Mouse (Mus musculus): ENCODE results near the gene Ntmt1. TPM values are rescaled to one million over a fixed set of nuclear protein-coding genes. Genes with fewer than 3 reads are reported as not detected.

Gene Ntmt1
- polyA plus RNA-seq, 1 experiment from 2014 or later = 107 TPM

DNA sequence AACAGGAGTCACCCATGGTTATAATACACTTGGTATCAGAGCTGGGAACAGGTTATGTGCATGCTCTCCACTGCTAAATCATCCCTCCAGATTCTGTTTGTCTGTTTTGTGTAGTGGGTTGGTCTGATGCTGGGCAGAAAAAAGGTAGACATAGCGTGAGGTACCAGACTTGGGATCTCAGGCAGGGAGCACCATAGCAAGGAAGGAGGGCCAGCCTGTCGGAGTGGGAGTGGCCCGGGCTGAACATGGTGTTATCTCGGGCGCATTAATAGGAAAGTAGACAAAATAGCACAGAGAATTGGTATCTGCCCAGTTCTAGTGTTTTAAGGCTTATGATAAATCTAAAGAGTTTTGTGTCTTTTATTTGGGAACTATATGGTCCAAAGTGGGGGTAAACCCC, 39.1 kb upstream of the Ntmt1 start:
- Histone ChIP-seq H3K4me2 (no peak overlapping the region), H3K9ac (ENCODE audit: low read length) (no peak overlapping the region), H3K4me1 (ENCODE audit: control insufficient read depth, insufficient read depth, low read length) (peaks cover 25% of the 10 kb centered on the region), H3K27me3 (ENCODE audit: control insufficient read depth, insufficient read depth, low read length) (no peaks in the 10 kb centered on the region), H3K4me3 (ENCODE audit: low read depth, low read length) (no peak overlapping the region), H3K27ac (ENCODE audit: low read depth, low read length) (no peak overlapping the region), H3K9me3 (ENCODE audit: control insufficient read depth, low read length) (no peaks in the 10 kb centered on the region), H3K36me3 (ENCODE audit: control insufficient read depth, insufficient read depth, low read length) (no peaks in the 10 kb centered on the region)
- DNase-seq (ENCODE audit: low spot score, missing footprints) (no peak), ATAC-seq (ENCODE audit: low FRiP score) (no peak)
- 88% methylated on average over 5 of the region's 5 CpGs for WGBS

DNA sequence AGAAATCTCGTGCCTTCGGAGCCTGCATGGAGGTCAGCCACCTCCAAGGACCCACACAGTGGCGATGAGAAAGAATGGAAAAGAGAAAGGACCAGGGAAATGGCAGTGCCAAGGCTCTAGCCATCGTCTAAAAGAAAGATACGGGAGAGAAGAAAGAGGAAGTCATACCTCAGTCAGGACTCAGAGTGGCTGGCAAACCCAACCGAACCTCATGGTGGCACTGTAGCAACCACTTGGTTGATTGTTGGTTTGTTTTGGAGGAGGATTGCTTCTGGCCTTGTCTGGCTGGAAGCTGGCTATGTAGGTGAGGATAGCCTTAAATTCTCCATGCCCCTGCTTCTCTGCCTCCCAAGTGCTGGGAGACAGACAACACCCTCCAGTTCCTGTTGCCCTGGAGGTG, 38.4 kb upstream of the Ntmt1 start:
- no peak overlapping the region for H3K4me2 ChIP-seq
- 58% methylated on average over 6 of the region's 6 CpGs for WGBS
- H3K4me1 ChIP-seq (ENCODE audit: control insufficient read depth, insufficient read depth, low read length) = peaks cover 25% of the 10 kb centered on the region
- no peak overlapping the region for H3K27ac ChIP-seq (ENCODE audit: low read depth, low read length)
- H3K36me3 ChIP-seq (ENCODE audit: control insufficient read depth, insufficient read depth, low read length) = no peaks in the 10 kb centered on the region
- ATAC-seq (ENCODE audit: low FRiP score) = no peak
- no peaks in the 10 kb centered on the region for H3K9me3 ChIP-seq (ENCODE audit: control insufficient read depth, low read length)
- H3K27me3 ChIP-seq (ENCODE audit: control insufficient read depth, insufficient read depth, low read length) = no peaks in the 10 kb centered on the region
- H3K9ac ChIP-seq (ENCODE audit: low read length) = no peak overlapping the region
- no peak overlapping the region for H3K4me3 ChIP-seq (ENCODE audit: low read depth, low read length)
- no peak for DNase-seq (ENCODE audit: low spot score, missing footprints)

DNA sequence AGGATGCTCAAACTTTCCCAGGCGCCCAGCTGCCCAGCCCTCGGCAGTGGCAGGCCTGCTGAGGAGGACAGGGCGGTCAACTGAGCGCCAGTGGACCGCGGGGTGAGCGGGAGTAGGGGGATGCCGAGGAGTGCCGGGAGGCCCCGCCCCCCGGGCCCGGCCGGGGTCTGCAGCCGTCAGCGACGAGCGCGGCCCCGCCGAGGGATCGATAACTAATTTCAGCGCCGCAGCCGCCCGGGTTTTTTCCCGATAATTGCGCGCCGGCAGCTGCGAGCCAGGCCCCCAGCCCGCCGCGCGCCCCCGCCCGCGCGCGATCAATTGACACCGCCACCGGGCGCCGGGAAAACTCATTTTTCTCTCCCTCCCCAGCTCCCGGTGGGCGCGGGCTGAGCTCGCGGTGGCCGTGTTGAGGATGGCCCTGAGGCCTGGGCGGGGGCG, 36.2 kb upstream of the Ntmt1 start:
- ATAC-seq (ENCODE audit: low FRiP score) (peak; percentile 79), DNase-seq (ENCODE audit: low spot score, missing footprints) (peak; percentile 93)
- H3K9ac ChIP-seq (ENCODE audit: low read length) = peak overlapping the region; percentile 77
- peak overlapping the region; percentile 79 for H3K27ac ChIP-seq (ENCODE audit: low read depth, low read length)
- H3K36me3 ChIP-seq (ENCODE audit: control insufficient read depth, insufficient read depth, low read length) = no peaks in the 10 kb centered on the region
- H3K4me1 ChIP-seq (ENCODE audit: control insufficient read depth, insufficient read depth, low read length) = peaks cover 25% of the 10 kb centered on the region
- peak overlapping the region; percentile 41 for H3K4me3 ChIP-seq (ENCODE audit: low read depth, low read length)
- WGBS = under 1% methylated on average over 47 of the region's 51 CpGs
- H3K4me2 ChIP-seq = peak overlapping the region; percentile 81
- H3K9me3 ChIP-seq (ENCODE audit: control insufficient read depth, low read length) = no peaks in the 10 kb centered on the region
- no peaks in the 10 kb centered on the region for H3K27me3 ChIP-seq (ENCODE audit: control insufficient read depth, insufficient read depth, low read length)

DNA sequence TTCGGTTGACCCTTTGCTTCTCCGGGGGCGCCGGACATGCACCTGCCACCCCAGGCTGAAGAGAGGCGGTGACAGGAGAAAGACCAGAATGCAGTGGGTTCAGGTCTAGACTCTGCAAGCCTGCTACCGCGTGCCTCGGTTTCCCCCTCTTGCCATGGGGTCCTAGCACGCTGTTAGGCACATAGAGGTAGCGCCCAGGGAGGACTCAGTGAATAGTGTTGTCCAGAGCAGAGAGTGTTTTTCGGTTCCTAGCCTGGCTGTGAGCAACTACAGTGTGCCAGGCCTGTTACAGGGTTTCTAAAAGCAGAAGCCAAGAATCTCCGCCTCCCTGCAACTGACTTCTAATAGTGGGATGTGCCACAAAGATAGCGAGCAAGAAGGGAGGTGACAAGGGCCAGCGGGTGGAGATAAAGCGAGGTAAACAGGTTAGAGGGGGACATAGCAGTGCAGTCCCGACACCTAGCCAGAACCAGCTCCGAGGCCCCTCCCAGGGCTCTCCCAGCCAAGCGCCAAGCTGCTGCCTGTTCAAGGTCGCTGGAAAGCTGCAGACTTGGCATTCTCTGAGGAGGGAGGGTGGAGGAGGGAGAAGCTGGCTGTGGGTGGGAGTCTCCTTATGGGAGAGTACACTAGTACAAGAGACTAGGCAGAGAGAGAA, 35.7 kb upstream of the Ntmt1 start:
- Histone ChIP-seq H3K27ac (ENCODE audit: low read depth, low read length) (peak overlapping the region; percentile 79), H3K4me1 (ENCODE audit: control insufficient read depth, insufficient read depth, low read length) (peaks cover 25% of the 10 kb centered on the region), H3K4me2 (peak overlapping the region; percentile 81), H3K4me3 (ENCODE audit: low read depth, low read length) (peak overlapping the region; percentile 41), H3K27me3 (ENCODE audit: control insufficient read depth, insufficient read depth, low read length) (no peaks in the 10 kb centered on the region), H3K36me3 (ENCODE audit: control insufficient read depth, insufficient read depth, low read length) (no peaks in the 10 kb centered on the region), H3K9ac (ENCODE audit: low read length) (peak overlapping the region; percentile 77), H3K9me3 (ENCODE audit: control insufficient read depth, low read length) (no peaks in the 10 kb centered on the region)
- 7% methylated on average over 19 of the region's 19 CpGs for WGBS
- DNase-seq (ENCODE audit: low spot score, missing footprints) (peak; percentile 93), ATAC-seq (ENCODE audit: low FRiP score) (peak; percentile 60)

DNA sequence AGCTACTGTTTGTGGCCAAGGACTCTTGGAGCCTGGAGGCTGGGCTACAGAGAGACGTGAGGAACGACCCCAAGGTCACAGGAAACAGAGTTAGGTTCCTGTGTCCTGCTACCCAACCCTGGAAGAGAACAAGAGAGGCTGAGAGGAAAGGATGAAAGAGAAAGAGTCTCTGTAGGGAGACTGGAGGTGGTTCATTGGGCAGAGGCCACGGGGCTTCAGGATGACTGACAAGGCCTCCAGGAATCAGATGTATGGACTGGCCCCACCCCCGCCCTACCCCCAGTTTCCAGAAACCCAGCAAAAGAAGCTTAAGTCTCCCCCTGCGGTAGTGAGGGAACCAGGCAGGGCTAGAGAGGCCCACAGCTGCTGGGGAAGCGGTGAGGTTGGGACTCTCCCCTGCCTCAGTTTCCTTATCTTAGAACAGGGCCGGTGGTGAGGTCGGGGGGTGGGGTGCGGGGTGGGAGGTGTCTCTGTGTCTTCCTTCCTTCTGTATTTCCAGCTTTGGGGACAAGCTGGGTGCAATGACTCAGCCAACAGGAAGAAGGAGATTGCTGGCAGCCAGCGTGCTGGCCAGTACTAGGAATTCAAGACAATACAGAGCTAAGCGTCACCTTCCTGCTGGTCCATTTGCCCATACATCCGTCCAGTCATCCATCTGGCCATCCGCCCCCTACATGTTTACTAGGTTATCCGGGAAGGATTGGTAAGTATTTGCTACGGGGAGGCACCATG, 34.9 kb upstream of the Ntmt1 start:
- H3K9ac ChIP-seq (ENCODE audit: low read length) = no peak overlapping the region
- ATAC-seq (ENCODE audit: low FRiP score) (no peak), DNase-seq (ENCODE audit: low spot score, missing footprints) (no peak)
- H3K36me3 ChIP-seq (ENCODE audit: control insufficient read depth, insufficient read depth, low read length) = no peaks in the 10 kb centered on the region
- H3K27me3 ChIP-seq (ENCODE audit: control insufficient read depth, insufficient read depth, low read length) = no peaks in the 10 kb centered on the region
- H3K9me3 ChIP-seq (ENCODE audit: control insufficient read depth, low read length) = no peaks in the 10 kb centered on the region
- peak overlapping the region; percentile 79 for H3K27ac ChIP-seq (ENCODE audit: low read depth, low read length)
- H3K4me1 ChIP-seq (ENCODE audit: control insufficient read depth, insufficient read depth, low read length) = peaks cover 24% of the 10 kb centered on the region
- 36% methylated on average over 15 of the region's 15 CpGs for WGBS
- H3K4me3 ChIP-seq (ENCODE audit: low read depth, low read length) = no peak overlapping the region
- H3K4me2 ChIP-seq = no peak overlapping the region

DNA sequence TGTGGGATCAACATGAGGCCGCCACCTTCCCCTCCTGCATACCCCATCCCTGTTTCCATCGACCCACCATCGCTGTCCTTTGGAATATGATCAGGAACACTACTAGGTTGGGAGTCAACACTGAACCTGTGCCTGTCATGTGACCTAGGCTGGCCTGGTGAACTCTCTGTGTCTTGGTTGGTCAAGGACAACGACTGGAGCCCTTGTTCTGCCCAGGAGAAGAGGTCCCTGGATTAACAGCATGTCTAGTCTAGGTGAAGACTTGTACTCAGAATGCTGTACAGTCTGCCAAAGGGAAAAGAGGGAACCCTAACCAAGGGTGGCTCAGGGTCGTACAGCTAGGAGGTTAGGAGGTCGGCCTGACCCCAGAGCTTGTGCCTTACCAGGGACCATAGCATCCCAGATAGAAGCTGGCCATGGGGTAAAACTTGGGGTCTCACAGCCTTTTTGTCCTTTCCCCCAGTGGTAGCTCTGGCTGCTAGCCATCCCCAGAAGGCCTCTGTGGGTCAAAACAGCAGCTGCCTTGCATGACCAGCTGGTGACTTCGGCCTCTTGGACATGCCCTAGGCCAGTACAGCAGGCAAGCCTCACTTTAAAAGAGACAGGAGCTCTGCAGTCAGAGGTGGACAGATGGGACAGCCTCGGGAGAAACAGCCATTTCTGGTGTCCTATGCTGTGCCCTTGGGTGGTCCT, 34.2 kb upstream of the Ntmt1 start:
- no peaks in the 10 kb centered on the region for H3K36me3 ChIP-seq (ENCODE audit: control insufficient read depth, insufficient read depth, low read length)
- 84% methylated on average over 8 of the region's 8 CpGs for WGBS
- H3K27ac ChIP-seq (ENCODE audit: low read depth, low read length) = peak overlapping the region; percentile 40; the same call in 1 of the 2 replicates
- DNase-seq (ENCODE audit: low spot score, missing footprints) (peak; percentile 77), ATAC-seq (ENCODE audit: low FRiP score) (no peak)
- H3K4me3 ChIP-seq (ENCODE audit: low read depth, low read length) = no peak overlapping the region
- H3K27me3 ChIP-seq (ENCODE audit: control insufficient read depth, insufficient read depth, low read length) = no peaks in the 10 kb centered on the region
- H3K4me1 ChIP-seq (ENCODE audit: control insufficient read depth, insufficient read depth, low read length) = peaks cover 26% of the 10 kb centered on the region
- no peak overlapping the region for H3K4me2 ChIP-seq
- no peaks in the 10 kb centered on the region for H3K9me3 ChIP-seq (ENCODE audit: control insufficient read depth, low read length)
- H3K9ac ChIP-seq (ENCODE audit: low read length) = no peak overlapping the region

DNA sequence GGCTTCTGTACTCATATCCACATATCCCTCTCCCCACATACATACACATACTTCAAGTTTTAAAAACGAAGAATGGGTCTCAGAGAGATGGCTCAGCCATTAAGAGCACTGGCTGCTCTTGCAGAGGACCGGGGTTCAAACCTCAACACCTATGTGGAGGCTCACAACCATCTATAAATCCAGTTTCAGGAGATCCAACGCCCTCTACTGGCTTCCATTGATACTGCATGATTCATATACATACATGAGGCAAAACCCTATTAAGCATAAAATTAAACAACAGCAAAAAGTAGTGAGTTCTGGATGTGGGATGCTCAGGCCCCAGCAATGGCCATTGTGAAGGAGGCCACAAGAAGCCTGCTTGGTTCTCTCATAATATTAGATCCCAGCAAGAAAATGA, 31.7 kb upstream of the Ntmt1 start:
- Histone ChIP-seq H3K9me3 (ENCODE audit: control insufficient read depth, low read length) (no peaks in the 10 kb centered on the region), H3K4me1 (ENCODE audit: control insufficient read depth, insufficient read depth, low read length) (peaks cover 33% of the 10 kb centered on the region), H3K27ac (ENCODE audit: low read depth, low read length) (no peak overlapping the region), H3K4me3 (ENCODE audit: low read depth, low read length) (no peak overlapping the region), H3K9ac (ENCODE audit: low read length) (no peak overlapping the region), H3K4me2 (no peak overlapping the region), H3K36me3 (ENCODE audit: control insufficient read depth, insufficient read depth, low read length) (no peaks in the 10 kb centered on the region), H3K27me3 (ENCODE audit: control insufficient read depth, insufficient read depth, low read length) (no peaks in the 10 kb centered on the region)
- 61% methylated on average over 3 of the region's 3 CpGs for WGBS
- DNase-seq (ENCODE audit: low spot score, missing footprints) = no peak
- ATAC-seq (ENCODE audit: low FRiP score) = no peak

DNA sequence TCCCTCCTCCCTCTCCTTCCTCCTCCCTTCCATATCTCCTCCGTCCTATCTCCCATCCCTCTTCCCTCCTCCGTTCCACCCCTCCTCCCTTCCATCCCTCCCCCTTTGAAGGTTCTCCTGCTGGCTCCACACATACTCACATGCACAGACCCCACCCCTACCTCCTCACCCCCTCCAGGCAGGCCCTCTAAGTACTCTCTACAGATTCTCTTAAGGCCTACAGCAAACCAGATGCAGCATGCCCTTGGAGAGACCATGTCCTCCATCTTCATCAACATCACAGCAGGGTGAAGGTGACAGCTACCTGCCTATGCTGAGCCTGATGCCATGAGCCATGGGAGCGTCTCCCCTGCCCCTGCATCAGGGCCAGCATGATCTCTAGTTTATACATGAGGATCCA, 30.4 kb upstream of the Ntmt1 start:
- DNase-seq (ENCODE audit: low spot score, missing footprints) = no peak

DNA sequence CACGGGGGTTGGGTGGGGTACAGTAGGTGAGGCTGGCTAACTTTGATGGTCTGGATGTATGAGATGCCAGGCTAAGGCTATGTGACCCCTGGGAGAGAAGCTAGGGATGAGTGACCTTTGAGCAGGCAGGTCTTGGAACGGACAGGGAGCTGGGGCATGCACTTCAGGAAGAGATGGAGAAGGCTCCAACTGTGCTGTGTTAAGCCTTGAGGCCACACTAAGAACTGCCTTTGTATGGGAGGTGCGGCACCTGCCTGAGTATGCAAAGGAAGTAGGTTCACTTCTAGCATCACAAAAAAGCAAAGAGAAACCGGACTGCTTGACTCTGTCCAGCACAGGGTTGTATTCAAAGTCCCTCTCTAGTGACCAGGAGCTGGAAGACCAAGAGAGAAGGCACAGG, 29.4 kb upstream of the Ntmt1 start:
- ATAC-seq (ENCODE audit: low FRiP score) (no peak), DNase-seq (ENCODE audit: low spot score, missing footprints) (no peak)
- Histone ChIP-seq H3K9me3 (ENCODE audit: control insufficient read depth, low read length) (no peaks in the 10 kb centered on the region), H3K27me3 (ENCODE audit: control insufficient read depth, insufficient read depth, low read length) (no peaks in the 10 kb centered on the region; the same call in 1 of the 2 replicates), H3K27ac (ENCODE audit: low read depth, low read length) (0 out of 2 replicates have a peak overlapping the region, but pooled peaks have one; percentile 5), H3K4me1 (ENCODE audit: control insufficient read depth, insufficient read depth, low read length) (peaks cover 17% of the 10 kb centered on the region), H3K4me3 (ENCODE audit: low read depth, low read length) (no peak overlapping the region), H3K4me2 (no peak overlapping the region), H3K9ac (ENCODE audit: low read length) (no peak overlapping the region), H3K36me3 (ENCODE audit: control insufficient read depth, insufficient read depth, low read length) (no peaks in the 10 kb centered on the region)
- 60% methylated on average over 4 of the region's 4 CpGs for WGBS

More for the DNA sequence above, 30.4 kb upstream of the Ntmt1 start:
- no peak overlapping the region for H3K4me2 ChIP-seq
- H3K27me3 ChIP-seq (ENCODE audit: control insufficient read depth, insufficient read depth, low read length) = no peaks in the 10 kb centered on the region
- no peak for ATAC-seq (ENCODE audit: low FRiP score)
- H3K27ac ChIP-seq (ENCODE audit: low read depth, low read length) = no peak overlapping the region
- peaks cover 20% of the 10 kb centered on the region for H3K4me1 ChIP-seq (ENCODE audit: control insufficient read depth, insufficient read depth, low read length)
- no peaks in the 10 kb centered on the region for H3K9me3 ChIP-seq (ENCODE audit: control insufficient read depth, low read length)
- H3K4me3 ChIP-seq (ENCODE audit: low read depth, low read length) = no peak overlapping the region
- no peaks in the 10 kb centered on the region for H3K36me3 ChIP-seq (ENCODE audit: control insufficient read depth, insufficient read depth, low read length)
- WGBS = 85% methylated on average over 3 of the region's 3 CpGs
- no peak overlapping the region for H3K9ac ChIP-seq (ENCODE audit: low read length)
